Mouse (Mus musculus) liver, adult 2 months (tissue): Measurements from ENCODE around the gene Gm37240.

Experiments used
- CTCF ChIP-seq: fragments of 200-500 bp; IDR thresholded peaks from 2 replicates; pipeline ENCODE4 v1.5.1; 2011; ENCODE audit warnings: low read depth, low read length, control low read depth
- POLR2A ChIP-seq: fragments of 200-500 bp; IDR thresholded peaks from 2 replicates; pipeline ENCODE4 v1.6.1; 2011; ENCODE audit warnings: low read length, control low read depth; ENCODE audit not compliant: insufficient read depth; ENCODE audit errors: extremely low read depth

DNA sequence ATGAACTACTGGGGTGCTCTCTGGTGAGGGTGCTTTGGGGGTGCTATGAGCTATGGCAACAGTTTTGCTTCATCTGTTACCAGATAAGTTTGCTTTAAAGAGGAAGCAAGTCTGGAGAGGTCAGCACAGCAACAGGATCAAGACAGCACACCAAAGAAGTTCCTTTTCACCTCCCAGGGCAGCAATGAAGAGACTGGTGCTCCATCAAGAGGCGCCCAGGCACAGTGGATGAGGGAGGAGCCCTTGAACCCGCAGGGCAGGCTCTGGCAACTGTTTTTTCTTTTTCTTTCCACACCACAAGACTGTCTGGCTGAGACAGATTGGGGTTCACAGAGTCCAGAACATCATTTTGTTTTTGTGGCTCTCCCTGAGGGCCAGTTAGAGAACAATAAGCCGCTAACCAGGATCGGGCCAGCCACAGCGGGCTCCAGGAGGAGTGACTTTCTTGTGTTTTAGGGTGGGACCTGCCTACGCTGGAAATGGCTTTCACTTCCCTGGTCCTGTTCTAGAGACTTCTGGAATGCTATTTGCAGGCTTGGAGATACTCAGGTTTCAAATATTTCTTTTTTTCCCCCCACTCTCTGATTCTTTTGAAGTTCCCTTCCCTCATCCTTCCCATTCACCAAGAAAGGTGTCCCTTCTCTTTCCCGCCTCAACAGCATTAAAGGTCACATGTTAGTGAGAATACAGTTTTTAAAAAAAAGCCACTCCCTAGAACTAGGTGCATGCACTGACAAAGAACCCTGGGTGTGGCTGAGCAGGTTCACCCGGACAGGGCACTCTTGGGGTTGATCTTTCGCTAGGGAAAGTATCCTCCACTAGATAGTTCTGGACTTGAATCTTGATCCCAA lies 1241.9 kb downstream of the Gm37240 start:
- TF ChIP-seq CTCF (no peak), POLR2A (no peak)
